Comparison of ENCODE assay signal across 9 mouse cellular contexts in the genomic region with DNA sequence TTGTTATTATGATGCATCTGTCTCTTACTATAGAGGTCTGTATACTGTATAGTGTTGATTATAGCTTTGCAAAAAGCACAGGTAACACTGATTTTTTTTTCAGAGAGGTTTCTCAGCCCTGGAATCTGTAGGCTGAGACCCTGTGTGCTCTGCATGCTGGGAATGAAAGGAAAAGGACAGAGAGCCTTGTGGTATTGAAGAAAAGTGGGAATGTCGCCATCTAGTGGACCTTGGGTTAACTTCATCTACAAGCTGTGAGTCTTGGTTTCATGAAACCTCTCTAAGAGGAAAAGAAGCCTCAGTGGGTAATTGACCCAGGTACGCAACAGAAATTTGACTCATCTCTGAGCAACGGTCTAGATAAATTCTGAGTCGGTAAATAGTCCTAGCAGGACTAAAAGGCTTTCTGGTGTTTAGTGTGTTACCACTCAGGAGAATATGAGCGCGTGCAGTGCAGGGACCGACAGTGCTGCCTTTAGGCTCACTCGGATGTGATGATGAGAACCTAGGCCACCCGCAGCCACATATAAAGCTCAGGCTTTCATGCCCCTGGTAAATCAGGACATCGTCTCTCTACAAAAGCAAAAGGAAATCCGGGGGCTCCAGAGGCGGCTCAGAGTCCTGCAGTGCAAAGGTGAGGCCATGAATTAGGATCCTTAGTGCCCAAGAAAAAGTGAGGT.
DNase-seq lines count a peak whose midpoint lies in the region; ATAC-seq and TF ChIP-seq lines count a peak whose summit lies in the region.
"Had no signal": no experiment of that assay in that cellular context is flagged by ENCODE, and none has a peak within 500 bp of the region (broad histone marks: within the 10 kb centered on the region; RNA-seq: fewer than 3 reads in every experiment).

No protein-coding gene starts in this region.

- H3K9ac ChIP-seq in heart, embryonic 12.5 days: no peak overlapping the region
- H3K9ac ChIP-seq in hindbrain, embryonic 13.5 days: no peak overlapping the region
- H3K9ac ChIP-seq: neural tube, embryonic 12.5 days had no signal

- no peak overlapping the region for H3K4me3 ChIP-seq in heart, embryonic 12.5 days
- H3K4me3 ChIP-seq in E14TG2a.4 (replicated peaks; ENCODE audit: low read length): no peak overlapping the region
- no peak overlapping the region for H3K4me3 ChIP-seq in hindbrain, embryonic 13.5 days
- no peak overlapping the region for H3K4me3 ChIP-seq in small intestine, adult 2 months (ENCODE audit: low read depth, low read length)
- H3K4me3 ChIP-seq: neural tube, embryonic 12.5 days had no signal

- 40% methylated on average over 12 of the region's 12 CpGs for WGBS in heart, embryonic 12.5 days
- 55% methylated on average over 12 of the region's 12 CpGs for WGBS in hindbrain, embryonic 13.5 days
- 46% methylated on average over 12 of the region's 12 CpGs for WGBS in small intestine, adult 2 months

- peak; percentile 46 for TF ChIP-seq CTCF in E14TG2a.4 (conservative IDR thresholded peaks at IDR 0.05; ENCODE audit: low read length)
- peak; percentile 24; the same call in 1 of the 2 replicates for TF ChIP-seq CTCF in small intestine, adult 2 months (IDR thresholded peaks at IDR 0.05; ENCODE audit: extremely low read depth, insufficient read length, insufficient replicate concordance, low read depth, low read length)

- H3K36me3 ChIP-seq in heart, embryonic 12.5 days: no peaks in the 10 kb centered on the region
- H3K36me3 ChIP-seq in E14TG2a.4 (ENCODE audit: insufficient read depth, low read length): no peaks in the 10 kb centered on the region
- H3K36me3 ChIP-seq in hindbrain, embryonic 13.5 days: no peaks in the 10 kb centered on the region
- H3K36me3 ChIP-seq in small intestine, adult 2 months (ENCODE audit: control insufficient read depth, insufficient read depth, low read length): no peaks in the 10 kb centered on the region
- H3K36me3 ChIP-seq: neural tube, embryonic 12.5 days had no signal

- no peaks in the 10 kb centered on the region for H3K4me1 ChIP-seq in heart, embryonic 12.5 days (replicated peaks)
- 0 out of 2 replicates have a peak, but pooled peaks cover 4% of the 10 kb centered on the region for H3K4me1 ChIP-seq in E14TG2a.4 (replicated peaks; ENCODE audit: low read depth, low read length)
- H3K4me1 ChIP-seq in hindbrain, embryonic 13.5 days (replicated peaks): no peaks in the 10 kb centered on the region
- H3K4me1 ChIP-seq in small intestine, adult 2 months (ENCODE audit: control insufficient read depth, insufficient read depth, insufficient read length, low read length): peaks cover 11% of the 10 kb centered on the region; the same call in 1 of the 2 replicates
- H3K4me1 ChIP-seq: neural tube, embryonic 12.5 days had no signal

- 0 out of 2 replicates have a peak, but pooled peaks cover 3% of the 10 kb centered on the region for H3K27me3 ChIP-seq in heart, embryonic 12.5 days (replicated peaks)
- no peaks in the 10 kb centered on the region for H3K27me3 ChIP-seq in E14TG2a.4 (ENCODE audit: insufficient read depth, low read length)
- no peaks in the 10 kb centered on the region for H3K27me3 ChIP-seq in hindbrain, embryonic 13.5 days
- 0 out of 2 replicates have a peak, but pooled peaks cover 2% of the 10 kb centered on the region for H3K27me3 ChIP-seq in small intestine, adult 2 months (ENCODE audit: control insufficient read depth, insufficient read depth, low read length)
- H3K27me3 ChIP-seq: neural tube, embryonic 12.5 days had no signal

- H3K4me2 ChIP-seq in heart, embryonic 12.5 days: no peak overlapping the region
- H3K4me2 ChIP-seq in hindbrain, embryonic 13.5 days: no peak overlapping the region
- H3K4me2 ChIP-seq: neural tube, embryonic 12.5 days had no signal

- H3K9me3 ChIP-seq in heart, embryonic 12.5 days (replicated peaks): no peaks in the 10 kb centered on the region
- H3K9me3 ChIP-seq in E14TG2a.4 (ENCODE audit: low read length): no peaks in the 10 kb centered on the region
- H3K9me3 ChIP-seq in hindbrain, embryonic 13.5 days: no peaks in the 10 kb centered on the region
- H3K9me3 ChIP-seq: neural tube, embryonic 12.5 days had no signal

- H3K27ac ChIP-seq in heart, embryonic 12.5 days (ENCODE audit: poor library complexity, severe bottlenecking): no peak overlapping the region
- H3K27ac ChIP-seq in hindbrain, embryonic 13.5 days: no peak overlapping the region
- H3K27ac ChIP-seq in small intestine, adult 2 months (ENCODE audit: insufficient read depth, low read depth, low read length): no peak overlapping the region
- H3K27ac ChIP-seq: neural tube, embryonic 12.5 days had no signal

- peak; percentile 8 to 52 for DNase-seq in heart, adult 18-20 months
- peak; percentile 2 to 32 for DNase-seq in cerebellum, postnatal 36 days
- peak; percentile 25 for DNase-seq in lung, postnatal 14 days
- no peak for DNase-seq in ovary, postnatal 10 days (ENCODE audit: low spot score)

- ATAC-seq in heart, embryonic 12.5 days (ENCODE audit: insufficient number of reproducible peaks, low FRiP score): no peak
- peak; percentile 49; the same call in 1 of the 2 replicates for ATAC-seq in hindbrain, embryonic 13.5 days (ENCODE audit: low FRiP score)

- TF ChIP-seq POLR2A in small intestine, adult 2 months (IDR thresholded peaks at IDR 0.05; ENCODE audit: low read depth, low read length): no peak
